Mouse (Mus musculus): ENCODE results near the gene Adam8.

GRCm38 (mm10) chr7:139979011-139979719 lies 13.2 kb downstream of the Adam8 start:
- TF ChIP-seq CTCF (IDR thresholded peaks at IDR 0.05; ENCODE audit: control insufficient read depth, insufficient read depth, low read length) (no peak), POLR2A (IDR thresholded peaks at IDR 0.05; ENCODE audit: borderline replicate concordance, control insufficient read depth, low read depth, low read length) (no peak)

Data from bone marrow, adult 2 months (tissue).